Mouse (Mus musculus): ENCODE measurements around the gene Ulk1.

Gene Ulk1

GRCm38 (mm10) chr5:110763890-110764289, 46.0 kb downstream of the Ulk1 start:
- no peak for DNase-seq

GRCm38 (mm10) chr5:110745021-110745420, 64.9 kb downstream of the Ulk1 start:
- DNase-seq = no peak

DNA sequence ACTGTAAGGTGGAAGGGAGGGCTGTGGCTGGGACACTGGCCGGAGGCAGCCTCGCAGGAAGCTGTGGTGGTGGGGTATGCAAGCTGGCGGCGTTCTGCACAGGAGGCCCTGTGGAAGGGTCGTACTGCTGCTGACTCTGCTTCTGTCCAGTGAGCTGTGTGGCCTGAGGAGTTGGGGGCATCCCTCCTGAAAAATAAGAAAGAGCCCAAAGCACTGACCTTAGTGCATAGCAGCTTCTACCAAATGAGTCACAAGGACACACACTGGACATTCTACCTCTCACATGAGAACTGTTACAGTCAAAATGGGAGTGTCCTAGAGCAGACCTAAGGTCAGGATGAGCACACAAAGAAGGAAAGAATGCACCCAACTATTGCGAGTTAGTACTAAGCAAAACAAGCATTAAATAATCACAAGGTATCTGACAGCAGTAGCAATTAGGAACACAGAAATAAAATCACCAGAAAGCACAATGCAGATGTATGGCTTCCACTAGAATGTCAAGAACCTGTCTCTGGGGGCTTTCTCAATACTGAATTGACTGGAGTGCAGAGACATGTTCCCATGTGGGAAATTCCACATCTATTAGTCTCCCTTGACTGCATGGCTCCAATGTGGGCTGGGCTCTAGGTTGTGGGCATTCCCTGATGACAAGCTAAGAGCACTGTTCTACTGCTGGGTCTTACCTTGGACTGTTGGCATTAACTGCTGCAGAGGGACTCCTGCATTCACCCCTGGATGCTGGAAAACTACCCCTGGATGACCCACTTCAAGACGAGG, 70.2 kb downstream of the Ulk1 start:
- DNase-seq = no peak

- DNase-seq = no peak
Measured at GRCm38 (mm10) chr5:110735606-110736005, 74.3 kb downstream of the Ulk1 start.
